Mouse (Mus musculus): ENCODE measurements around the gene C1qtnf2.

DNA sequence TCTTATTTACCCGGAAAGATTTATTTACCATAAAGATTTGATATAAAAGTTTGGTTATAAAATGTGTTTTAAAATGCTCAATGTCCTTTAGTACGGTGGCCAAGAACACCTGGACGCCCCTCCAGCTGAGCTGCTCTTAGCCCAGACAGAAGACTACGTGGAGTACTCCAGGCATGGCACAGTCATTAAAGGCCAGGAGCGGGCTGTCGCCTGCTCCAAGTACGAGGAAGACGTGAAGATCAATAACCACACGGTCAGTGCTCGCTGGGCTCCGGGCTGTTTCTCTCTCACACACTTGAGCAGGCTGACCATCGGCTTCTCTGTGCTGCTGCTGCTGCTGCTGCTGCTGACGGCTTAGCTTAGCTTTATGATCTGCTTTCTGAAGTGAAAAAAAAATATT, 30.9 kb upstream of the C1qtnf2 start:
- TF ChIP-seq POLR2A (IDR thresholded peaks at IDR 0.05; ENCODE audit: insufficient read depth, low read depth, low read length) (no peak), CTCF (IDR thresholded peaks at IDR 0.05) (no peak)

Measured in heart, adult 2 months (tissue).